Mouse (Mus musculus): ENCODE data around the gene Ccser2. TPM values are rescaled to one million over a fixed set of nuclear protein-coding genes. Genes with fewer than 3 reads are reported as not detected.

Ccser2 gene
- total RNA-seq (2021) (100 to 1,000 TPM; 106 to 122 TPM), polyA plus RNA-seq (2012; rRNA removed) (63.1 and 107 TPM in 2 replicates)
- long read RNA-seq, full-length matches to known transcripts = 41 of 67 reads
- long read RNA-seq, partial matches to known transcripts = 4 of 67 reads
- long read RNA-seq, other reads (novel, unspliced or antisense) = 22 of 67 reads

- WGBS = under 1% methylated on average over 32 of the region's 39 CpGs
- Histone ChIP-seq H3K79me2 (replicated peaks; ENCODE audit: control insufficient read depth, insufficient read depth, low read length) (no peaks in the 10 kb centered on the region; the same call in 1 of the 2 replicates), H3K27me3 (ENCODE audit: control insufficient read depth, insufficient read depth, low read length) (no peaks in the 10 kb centered on the region), H3K4me1 (ENCODE audit: control insufficient read depth, insufficient read depth, low read length) (peaks cover 2% of the 10 kb centered on the region), H3K27ac (peak within 1 kb of the TSS; percentile 79), H3K9ac (ENCODE audit: low read depth, low read length) (peak within 1 kb of the TSS; percentile 89), H3K4me3 (peak within 1 kb of the TSS; percentile 84), H3K36me3 (ENCODE audit: control insufficient read depth, insufficient read depth, low read length) (no peaks in the 10 kb centered on the region)
- intact Hi-C loops (cut with DNase I) = loop anchor here (5.0 kb wide), 2 partner anchors 51 to 164 kb away; no protein-coding TSS in a partner anchor
- peak; percentile 99 to 100 for DNase-seq
- TF ChIP-seq POLR2A (IDR thresholded peaks at IDR 0.05; ENCODE audit: insufficient read depth, low read depth, low read length) (peak; percentile 67), CTCF (IDR thresholded peaks at IDR 0.05) (0 out of 2 replicates have a peak, but pooled peaks have one; percentile 7), EP300 (IDR thresholded peaks at IDR 0.05; ENCODE audit: insufficient read depth, low read depth, low read length) (no peak)
Observed at GRCm38 (mm10) chr14:36968628-36969147, at the start of gene Ccser2. Gene Ccser2 (minus strand): TSS chr14:36968777.

GRCm38 (mm10) chr14:37015894-37016293 is 47.3 kb upstream of the Ccser2 start:
- H3K9ac ChIP-seq (ENCODE audit: low read depth, low read length) = no peak overlapping the region
- no peaks in the 10 kb centered on the region for H3K27me3 ChIP-seq (ENCODE audit: control insufficient read depth, insufficient read depth, low read length)
- H3K36me3 ChIP-seq (ENCODE audit: control insufficient read depth, insufficient read depth, low read length) = no peaks in the 10 kb centered on the region
- no peak overlapping the region for H3K27ac ChIP-seq
- 30% methylated on average over 5 of the region's 5 CpGs for WGBS
- no peaks in the 10 kb centered on the region for H3K79me2 ChIP-seq (replicated peaks; ENCODE audit: control insufficient read depth, insufficient read depth, low read length)
- no peaks in the 10 kb centered on the region for H3K4me1 ChIP-seq (ENCODE audit: control insufficient read depth, insufficient read depth, low read length)
- TF ChIP-seq CTCF (IDR thresholded peaks at IDR 0.05) (no peak), EP300 (IDR thresholded peaks at IDR 0.05; ENCODE audit: insufficient read depth, low read depth, low read length) (no peak)
- intact Hi-C loops (cut with DNase I) = no loop called here
- no peak overlapping the region for H3K4me3 ChIP-seq
- DNase-seq = no peak

GRCm38 (mm10) chr14:37013644-37014043 is 45.1 kb upstream of the Ccser2 start:
- TF ChIP-seq CTCF (IDR thresholded peaks at IDR 0.05) = no peak
- no peak for TF ChIP-seq POLR2A (IDR thresholded peaks at IDR 0.05; ENCODE audit: insufficient read depth, low read depth, low read length)
- Histone ChIP-seq H3K27ac (no peak overlapping the region), H3K36me3 (ENCODE audit: control insufficient read depth, insufficient read depth, low read length) (no peaks in the 10 kb centered on the region), H3K9ac (ENCODE audit: low read depth, low read length) (no peak overlapping the region), H3K4me3 (no peak overlapping the region), H3K79me2 (replicated peaks; ENCODE audit: control insufficient read depth, insufficient read depth, low read length) (no peaks in the 10 kb centered on the region), H3K27me3 (ENCODE audit: control insufficient read depth, insufficient read depth, low read length) (no peaks in the 10 kb centered on the region), H3K4me1 (ENCODE audit: control insufficient read depth, insufficient read depth, low read length) (no peaks in the 10 kb centered on the region)
- DNase-seq = no peak
- intact Hi-C loops (cut with DNase I) = no loop called here
- WGBS = 45% methylated on average over 3 of the region's 3 CpGs

GRCm38 (mm10) chr14:37009686-37010085 is 41.1 kb upstream of the Ccser2 start:
- H3K79me2 ChIP-seq (replicated peaks; ENCODE audit: control insufficient read depth, insufficient read depth, low read length) = no peaks in the 10 kb centered on the region
- 60% methylated on average over 2 of the region's 2 CpGs for WGBS

GRCm38 (mm10) chr14:37006489-37006888 is 37.9 kb upstream of the Ccser2 start:
- TF ChIP-seq POLR2A (IDR thresholded peaks at IDR 0.05; ENCODE audit: insufficient read depth, low read depth, low read length) (no peak), EP300 (IDR thresholded peaks at IDR 0.05; ENCODE audit: insufficient read depth, low read depth, low read length) (no peak), CTCF (IDR thresholded peaks at IDR 0.05) (no peak)
- no peaks in the 10 kb centered on the region for H3K79me2 ChIP-seq (replicated peaks; ENCODE audit: control insufficient read depth, insufficient read depth, low read length)
- H3K4me3 ChIP-seq = no peak overlapping the region
- DNase-seq = no peak
- WGBS = 70% methylated on average over 8 of the region's 8 CpGs
- intact Hi-C loops (cut with DNase I) = no loop called here
- H3K4me1 ChIP-seq (ENCODE audit: control insufficient read depth, insufficient read depth, low read length) = no peaks in the 10 kb centered on the region
- no peaks in the 10 kb centered on the region for H3K27me3 ChIP-seq (ENCODE audit: control insufficient read depth, insufficient read depth, low read length)
- H3K9ac ChIP-seq (ENCODE audit: low read depth, low read length) = no peak overlapping the region
- no peaks in the 10 kb centered on the region for H3K36me3 ChIP-seq (ENCODE audit: control insufficient read depth, insufficient read depth, low read length)
- no peak overlapping the region for H3K27ac ChIP-seq

More at GRCm38 (mm10) chr14:37009686-37010085, 41.1 kb upstream of the Ccser2 start:
- Histone ChIP-seq H3K36me3 (ENCODE audit: control insufficient read depth, insufficient read depth, low read length) (no peaks in the 10 kb centered on the region), H3K27ac (no peak overlapping the region), H3K4me1 (ENCODE audit: control insufficient read depth, insufficient read depth, low read length) (no peaks in the 10 kb centered on the region), H3K27me3 (ENCODE audit: control insufficient read depth, insufficient read depth, low read length) (no peaks in the 10 kb centered on the region), H3K9ac (ENCODE audit: low read depth, low read length) (no peak overlapping the region), H3K4me3 (no peak overlapping the region)
- DNase-seq = no peak
- intact Hi-C loops (cut with DNase I) = no loop called here
- TF ChIP-seq POLR2A (IDR thresholded peaks at IDR 0.05; ENCODE audit: insufficient read depth, low read depth, low read length) (no peak), CTCF (IDR thresholded peaks at IDR 0.05) (no peak), EP300 (IDR thresholded peaks at IDR 0.05; ENCODE audit: insufficient read depth, low read depth, low read length) (no peak)

GRCm38 (mm10) chr14:37005865-37006264 is 37.3 kb upstream of the Ccser2 start:
- intact Hi-C loops (cut with DNase I) = no loop called here
- Histone ChIP-seq H3K4me1 (ENCODE audit: control insufficient read depth, insufficient read depth, low read length) (no peaks in the 10 kb centered on the region), H3K27ac (no peak overlapping the region), H3K36me3 (ENCODE audit: control insufficient read depth, insufficient read depth, low read length) (no peaks in the 10 kb centered on the region), H3K27me3 (ENCODE audit: control insufficient read depth, insufficient read depth, low read length) (no peaks in the 10 kb centered on the region), H3K4me3 (no peak overlapping the region), H3K79me2 (replicated peaks; ENCODE audit: control insufficient read depth, insufficient read depth, low read length) (no peaks in the 10 kb centered on the region), H3K9ac (ENCODE audit: low read depth, low read length) (no peak overlapping the region)
- 14% methylated on average over 3 of the region's 3 CpGs for WGBS
- DNase-seq = no peak
- no peak for TF ChIP-seq CTCF (IDR thresholded peaks at IDR 0.05)
- TF ChIP-seq POLR2A (IDR thresholded peaks at IDR 0.05; ENCODE audit: insufficient read depth, low read depth, low read length) = no peak
- TF ChIP-seq EP300 (IDR thresholded peaks at IDR 0.05; ENCODE audit: insufficient read depth, low read depth, low read length) = no peak
